Mouse (Mus musculus) spleen, adult 2 months (tissue): ENCODE results near the gene Nemp1.

Source experiments
- CTCF ChIP-seq: fragments of 200-500 bp; IDR thresholded peaks from 2 replicates; pipeline ENCODE4 v1.5.1; 2011; ENCODE audit warnings: mild to moderate bottlenecking, inconsistent platforms; ENCODE audit not compliant: insufficient read depth, insufficient read length, insufficient replicate concordance; ENCODE audit errors: extremely low read depth
- POLR2A ChIP-seq: fragments of 200-500 bp; IDR thresholded peaks from 2 replicates; pipeline ENCODE4 v1.6.1; 2011; ENCODE audit warnings: low read depth, low read length, inconsistent platforms

DNA sequence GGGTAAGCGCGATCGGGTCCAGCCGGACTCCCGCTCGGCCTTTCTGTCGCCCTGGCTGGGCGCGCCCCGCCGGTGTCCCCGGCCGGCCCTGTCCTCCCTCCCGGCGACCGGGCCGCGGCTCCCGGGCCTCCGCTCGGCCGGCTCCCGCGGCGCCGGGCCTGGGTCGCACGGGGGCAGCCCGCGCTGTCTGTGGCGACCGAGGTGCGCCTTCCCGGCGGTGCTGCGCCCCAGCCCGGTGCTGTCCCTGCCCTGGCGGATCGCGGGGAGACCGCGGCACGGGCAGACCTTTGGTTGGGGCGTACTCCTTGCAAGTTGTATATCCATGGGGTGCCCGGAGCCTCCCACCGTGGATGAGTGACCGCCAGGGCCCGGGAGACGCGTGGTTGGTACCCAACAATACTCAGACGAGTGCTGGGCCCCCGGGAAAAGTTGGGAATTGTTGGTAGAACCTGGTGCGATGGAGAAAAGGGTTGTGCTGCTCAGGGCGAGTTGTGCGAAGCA, 73.0 kb downstream of the Nemp1 start:
- TF ChIP-seq CTCF = no peak
- TF ChIP-seq POLR2A = no peak
